Mouse (Mus musculus): ENCODE measurements around the gene Atat1. TPM values are rescaled to one million over a fixed set of nuclear protein-coding genes. Genes with fewer than 3 reads are reported as not detected.
A peak's percentile ranks its signal among the peaks of the same experiment; 100 is the strongest.
"Not testable (repeated sequence)": the region's sequence is repeated elsewhere in the genome, so short reads cannot be mapped to it uniquely, and the experiment has no call there.

Gene Atat1
- polyA plus RNA-seq (2017; shearing (Covaris generic)) = 10 to 100 TPM in 2 of 3 experiments, 1 to 10 TPM in 1; 9.5 to 16.2 (median 10.5) TPM

GRCm38 (mm10) chr17:35909919-35910369, at the start of gene Atat1:
Gene Atat1 (minus strand): TSS chr17:35910075.
- peak; percentile 95 for ATAC-seq

- no peak for ATAC-seq
Measured at GRCm38 (mm10) chr17:35958533-35959223, 48.8 kb upstream of the Atat1 start.

DNA sequence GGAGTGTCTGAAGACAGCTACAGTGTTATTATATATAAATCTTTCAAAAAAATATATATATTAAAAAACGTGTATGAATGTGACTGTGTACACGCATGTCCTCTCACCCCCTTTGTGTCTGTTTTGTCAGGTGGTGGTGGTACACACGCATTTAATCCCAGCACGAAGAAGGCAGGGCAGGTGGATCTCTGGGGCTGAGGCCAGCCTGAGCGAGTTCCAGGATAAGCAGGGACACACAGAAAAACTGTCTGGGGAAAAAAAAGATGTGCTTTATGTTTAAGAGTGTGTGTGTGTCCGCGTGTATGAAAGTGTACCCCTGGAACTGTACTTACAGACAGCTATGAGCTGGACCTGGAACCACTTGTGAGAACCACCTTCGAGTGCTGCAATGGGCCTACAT, 44.8 kb upstream of the Atat1 start:
- ATAC-seq = no peak

DNA sequence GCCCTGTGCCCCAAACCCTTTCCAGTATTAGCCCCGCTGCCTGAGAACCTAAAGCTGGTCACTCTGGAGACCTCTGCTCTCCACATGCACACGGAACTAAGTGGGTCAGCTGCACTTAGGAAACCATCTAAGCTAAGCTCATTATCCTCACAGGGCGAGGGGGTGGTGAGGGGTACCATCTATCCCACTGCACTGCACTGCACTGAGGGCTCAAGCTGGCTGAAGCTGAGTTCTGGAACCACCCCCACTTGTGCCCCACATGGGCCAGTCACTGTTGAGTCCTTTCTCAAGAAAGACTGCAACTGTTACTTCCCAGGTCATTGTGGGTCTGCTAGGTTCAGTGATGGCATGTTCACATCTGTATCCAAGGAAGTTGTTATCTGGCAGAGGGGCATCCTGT, 42.7 kb upstream of the Atat1 start:
- not testable (repeated sequence) for ATAC-seq

- ATAC-seq = not testable (repeated sequence)
Measured at GRCm38 (mm10) chr17:35950946-35951345, 41.1 kb upstream of the Atat1 start.

GRCm38 (mm10) chr17:35939941-35940340, 30.1 kb upstream of the Atat1 start:
- ATAC-seq = no peak

- ATAC-seq = no peak
Measured at GRCm38 (mm10) chr17:35939108-35939507, 29.2 kb upstream of the Atat1 start.

GRCm38 (mm10) chr17:35937700-35938348, 27.9 kb upstream of the Atat1 start:
- ATAC-seq = peak; percentile 76

- ATAC-seq = not testable (repeated sequence)
Measured at GRCm38 (mm10) chr17:35935763-35936162, 25.9 kb upstream of the Atat1 start.

GRCm38 (mm10) chr17:35932608-35933007, 22.7 kb upstream of the Atat1 start:
- ATAC-seq = no peak

DNA sequence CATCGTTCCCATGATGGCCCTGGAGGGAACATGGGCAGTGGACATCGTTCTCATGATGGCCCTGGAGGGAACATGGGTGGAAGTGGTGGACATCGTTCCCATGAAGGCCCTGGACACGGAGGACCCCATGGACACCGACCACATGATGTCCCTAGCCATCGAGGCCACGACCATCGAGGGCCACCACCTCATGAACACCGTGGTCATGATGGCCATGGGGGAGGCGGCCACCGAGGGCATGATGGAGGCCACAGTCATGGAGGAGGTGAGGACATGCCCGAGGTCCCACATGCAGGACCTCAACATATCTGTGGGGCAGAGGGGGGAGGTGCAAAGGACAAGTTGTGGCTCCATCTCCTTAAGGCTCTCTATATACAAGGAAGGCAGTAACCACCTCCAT, 20.8 kb upstream of the Atat1 start:
- ATAC-seq = no peak

DNA sequence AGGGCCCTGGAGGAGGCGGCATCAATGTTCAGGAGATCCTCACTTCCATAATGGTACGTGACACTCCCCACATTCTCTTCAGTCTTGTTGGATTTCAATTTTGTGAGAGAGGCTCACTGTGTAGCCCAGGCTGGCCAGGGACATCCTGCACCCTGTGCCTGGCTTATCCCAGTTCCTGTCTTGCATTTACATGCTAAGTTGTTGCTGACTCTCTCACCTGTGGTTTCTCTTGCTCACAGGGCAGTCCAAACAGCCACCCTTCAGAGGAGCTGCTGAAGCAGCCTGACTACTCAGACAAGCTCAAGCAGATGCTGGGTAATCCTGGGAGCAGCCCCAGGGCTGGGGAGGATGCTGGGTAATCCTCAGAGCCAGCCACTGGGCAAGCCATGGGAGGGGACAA, 19.7 kb upstream of the Atat1 start:
- no peak for ATAC-seq

DNA sequence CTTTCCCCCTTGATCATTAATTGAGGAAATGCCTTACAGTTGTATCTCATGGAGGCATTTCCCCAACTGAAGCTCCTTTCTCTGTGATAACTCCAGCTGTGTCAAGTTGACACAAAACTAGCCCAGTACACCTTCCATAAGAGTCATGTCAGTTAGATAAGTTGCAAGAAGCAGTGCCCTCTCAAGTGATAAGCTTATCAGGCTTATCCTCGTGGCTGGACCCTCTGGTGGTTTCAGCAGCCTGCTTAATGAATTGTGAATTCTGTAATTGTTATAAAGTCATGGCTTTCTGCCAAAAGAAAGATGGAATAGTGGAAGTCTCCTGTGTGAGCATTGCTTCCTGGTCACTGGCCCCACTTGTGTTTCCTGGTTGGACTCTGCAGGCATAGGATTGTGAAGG, 17.6 kb upstream of the Atat1 start:
- ATAC-seq = no peak

GRCm38 (mm10) chr17:35923281-35923680, 13.4 kb upstream of the Atat1 start:
- no peak for ATAC-seq

- ATAC-seq = no peak
Measured at GRCm38 (mm10) chr17:35922566-35922965, 12.7 kb upstream of the Atat1 start.

DNA sequence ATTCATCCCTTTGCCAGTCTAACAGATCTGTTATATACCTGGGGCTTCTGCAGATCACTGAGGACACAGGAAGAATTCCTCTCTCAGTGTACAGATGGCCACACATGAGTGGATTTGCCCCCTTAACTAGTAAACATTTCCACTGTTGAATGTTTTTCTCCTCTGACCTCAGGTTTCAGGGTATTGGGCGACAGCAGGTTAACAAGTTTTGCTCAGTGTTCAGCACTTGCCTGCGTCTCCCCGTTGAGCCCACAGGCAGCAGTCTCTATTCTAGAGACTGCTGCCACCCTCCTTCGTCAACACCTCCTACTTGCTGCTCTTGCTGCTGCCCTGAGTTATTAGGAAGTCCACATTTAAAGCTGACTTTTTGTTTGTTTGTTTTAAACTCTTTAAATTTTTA, 11.8 kb upstream of the Atat1 start:
- ATAC-seq = no peak

DNA sequence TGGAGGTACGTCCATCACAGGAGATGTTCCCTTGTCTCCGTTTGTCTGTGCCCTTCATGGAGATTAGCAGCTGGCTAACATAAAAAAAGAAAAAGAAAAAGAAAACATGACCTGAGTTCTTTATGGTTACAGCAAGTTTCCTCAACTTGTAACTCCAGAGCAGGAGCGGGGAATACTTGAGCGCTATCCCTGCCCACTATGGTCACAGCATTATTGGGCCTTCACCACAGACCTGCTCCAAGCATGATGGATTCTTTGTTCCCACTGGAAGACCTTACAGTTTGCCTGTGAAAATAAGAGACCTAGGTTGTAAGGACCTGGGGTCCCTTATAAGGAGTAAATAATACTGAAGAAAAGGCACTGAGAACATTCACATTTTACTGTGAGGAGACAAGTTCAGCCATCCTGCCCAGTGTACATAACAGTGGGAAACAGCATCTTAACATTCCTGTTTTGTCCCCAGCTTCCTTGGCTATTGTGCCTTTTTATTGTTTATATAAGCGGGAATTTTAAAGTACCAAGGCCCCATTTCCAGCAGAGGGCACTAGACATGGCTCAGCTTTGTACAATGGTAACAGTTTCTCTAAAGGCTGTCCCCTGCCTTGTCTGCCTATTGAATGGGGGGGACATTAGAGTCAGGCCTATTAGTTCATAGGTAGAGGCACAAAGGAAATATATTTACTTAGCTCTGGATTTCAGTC, 11.1 kb upstream of the Atat1 start:
- ATAC-seq = no peak

DNA sequence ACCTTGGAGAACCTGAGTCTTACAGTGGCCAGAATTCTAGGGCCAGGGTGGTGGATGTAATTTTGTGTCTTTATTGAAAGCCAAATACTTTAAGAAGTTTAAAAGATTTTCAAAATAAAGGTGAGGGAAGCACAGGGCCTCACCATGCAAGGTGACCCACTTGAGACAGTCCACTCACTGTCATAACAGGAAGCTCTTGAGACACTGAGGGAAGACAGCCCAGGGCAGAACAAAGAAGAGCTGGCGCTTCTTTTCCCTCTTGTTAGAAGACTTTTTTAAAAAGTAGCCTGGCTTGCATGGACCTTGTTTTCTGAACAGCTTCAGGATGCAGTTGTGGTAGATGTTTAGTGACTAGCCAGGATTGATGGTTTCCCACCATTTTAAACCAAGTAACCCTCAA, 10.5 kb upstream of the Atat1 start:
- no peak for ATAC-seq

GRCm38 (mm10) chr17:35919864-35920301, 10.0 kb upstream of the Atat1 start:
- ATAC-seq = no peak

- ATAC-seq = peak; percentile 57
Measured at GRCm38 (mm10) chr17:35919060-35919715, 9.3 kb upstream of the Atat1 start.

DNA sequence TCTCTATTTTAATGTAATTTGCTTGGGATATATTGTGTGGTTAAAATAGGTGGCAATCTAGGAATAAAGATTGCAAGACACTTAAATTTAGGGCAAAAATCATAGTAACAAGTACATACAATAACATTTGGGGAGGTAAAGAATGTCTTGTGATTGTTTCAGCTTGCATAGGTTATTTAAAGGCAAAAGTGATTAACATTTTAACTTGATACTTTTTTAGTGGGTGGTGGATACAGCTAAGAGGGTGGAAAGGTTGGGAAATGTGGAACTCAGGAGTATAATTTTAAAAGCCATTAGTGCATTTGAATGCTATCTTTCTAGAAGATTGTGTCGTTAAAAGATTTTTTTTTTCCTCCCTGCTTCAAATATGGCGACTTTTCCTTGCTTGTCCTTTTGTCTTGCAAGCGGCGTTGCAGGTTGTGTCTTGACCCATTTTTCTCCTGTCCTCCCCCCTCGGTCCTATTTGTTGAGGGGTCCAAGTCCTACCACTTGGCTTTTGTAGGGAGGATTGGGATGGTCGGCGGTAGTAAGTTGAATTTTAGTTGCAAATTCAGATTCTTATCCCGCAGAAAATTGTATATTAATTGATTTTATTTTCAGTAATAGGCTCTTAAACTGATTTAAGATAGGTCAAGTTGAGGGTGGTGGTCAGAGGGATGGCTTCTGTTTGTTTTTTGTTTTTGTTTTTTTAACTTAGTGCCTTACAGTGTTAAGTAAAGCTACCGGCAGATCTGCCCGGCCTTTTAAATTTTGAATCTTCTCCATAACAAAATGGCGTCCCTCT, 8.6 kb upstream of the Atat1 start:
- no peak for ATAC-seq
